Mouse (Mus musculus): ENCODE measurements around the gene Ccer2.

Ccer2 gene

DNA sequence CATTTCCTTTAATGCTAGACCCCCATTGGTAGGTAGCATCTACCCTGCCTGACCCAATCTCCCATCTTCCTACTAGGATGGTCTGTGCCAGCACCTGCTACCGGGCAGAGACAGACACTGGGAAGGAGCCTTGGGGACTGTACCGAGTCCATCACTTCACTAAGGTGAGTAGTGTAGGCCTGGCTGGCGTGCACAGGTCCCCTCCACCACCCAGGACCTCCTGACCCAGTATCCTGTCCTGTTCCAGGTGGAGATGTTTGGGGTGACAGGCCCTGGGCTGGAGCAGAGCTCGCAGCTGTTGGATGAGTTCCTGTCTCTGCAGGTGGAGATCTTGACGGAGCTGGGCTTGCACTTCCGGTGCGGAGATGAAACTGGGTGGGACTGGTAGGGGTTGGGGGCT, 6.0 kb upstream of the Ccer2 start:
- DNase-seq (ENCODE audit: low read depth, low spot score), result no peak

DNA sequence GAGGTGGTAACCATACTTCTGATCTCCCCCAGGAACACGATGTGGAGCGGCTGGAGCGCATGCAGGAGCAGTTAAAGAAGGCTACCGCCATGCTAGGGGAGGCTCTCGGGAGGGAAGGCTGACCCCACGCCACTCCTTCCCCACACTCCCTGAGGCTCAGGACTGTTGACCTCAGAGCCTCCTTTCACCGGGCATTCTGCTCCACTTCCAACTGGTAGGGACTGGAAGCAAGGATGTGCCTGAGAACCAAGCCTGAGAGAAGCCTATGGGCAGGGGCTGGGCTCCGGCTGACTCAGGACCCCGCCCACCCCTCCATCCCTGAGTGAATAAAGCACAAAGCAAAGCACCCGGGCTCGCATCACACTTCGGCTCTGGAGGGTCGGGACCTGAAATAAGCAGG, 2.6 kb downstream of the Ccer2 start:
- no peak for DNase-seq (ENCODE audit: low read depth, low spot score)

DNA sequence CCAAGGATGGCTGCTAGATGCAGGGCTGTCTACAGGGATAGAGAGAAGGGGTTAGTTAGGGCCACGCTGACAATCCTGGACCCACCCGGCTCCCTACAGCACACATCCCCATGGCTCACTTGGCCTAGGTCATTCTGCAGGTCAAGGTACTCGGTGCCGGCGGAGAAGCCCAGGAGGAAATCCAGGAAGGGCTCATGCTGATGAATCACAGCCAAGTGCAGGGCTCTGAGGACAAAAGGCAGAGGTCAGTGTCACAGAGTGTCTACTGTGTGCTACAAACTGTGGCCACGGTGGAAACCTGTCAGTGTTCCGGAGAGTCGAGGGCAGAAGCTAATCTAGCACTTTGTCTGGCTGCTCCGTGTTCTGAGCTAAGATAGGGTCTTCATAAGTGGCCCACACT, 5.9 kb downstream of the Ccer2 start:
- DNase-seq (ENCODE audit: low read depth, low spot score), result no peak

DNA sequence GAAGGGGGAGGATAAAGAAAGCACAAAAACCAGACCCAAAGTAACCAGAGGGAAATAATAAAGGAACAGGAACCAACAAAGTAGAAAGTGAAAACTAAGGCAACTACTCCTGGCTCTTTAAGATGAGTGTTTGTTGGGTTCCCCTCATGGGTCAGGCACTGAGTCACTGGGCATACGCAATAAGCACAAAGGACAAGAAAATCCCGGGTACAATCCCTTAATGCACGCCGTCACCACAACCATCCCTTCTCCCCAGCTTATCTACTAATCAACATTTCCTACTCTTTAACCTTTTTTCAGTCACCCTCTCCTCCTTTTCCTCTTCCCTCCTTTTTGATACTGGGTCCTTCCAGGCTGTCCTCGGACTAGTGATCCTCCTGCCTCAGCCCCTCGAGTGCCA, 9.2 kb downstream of the Ccer2 start:
- DNase-seq (ENCODE audit: low read depth, low spot score), result peak; percentile 27

DNA sequence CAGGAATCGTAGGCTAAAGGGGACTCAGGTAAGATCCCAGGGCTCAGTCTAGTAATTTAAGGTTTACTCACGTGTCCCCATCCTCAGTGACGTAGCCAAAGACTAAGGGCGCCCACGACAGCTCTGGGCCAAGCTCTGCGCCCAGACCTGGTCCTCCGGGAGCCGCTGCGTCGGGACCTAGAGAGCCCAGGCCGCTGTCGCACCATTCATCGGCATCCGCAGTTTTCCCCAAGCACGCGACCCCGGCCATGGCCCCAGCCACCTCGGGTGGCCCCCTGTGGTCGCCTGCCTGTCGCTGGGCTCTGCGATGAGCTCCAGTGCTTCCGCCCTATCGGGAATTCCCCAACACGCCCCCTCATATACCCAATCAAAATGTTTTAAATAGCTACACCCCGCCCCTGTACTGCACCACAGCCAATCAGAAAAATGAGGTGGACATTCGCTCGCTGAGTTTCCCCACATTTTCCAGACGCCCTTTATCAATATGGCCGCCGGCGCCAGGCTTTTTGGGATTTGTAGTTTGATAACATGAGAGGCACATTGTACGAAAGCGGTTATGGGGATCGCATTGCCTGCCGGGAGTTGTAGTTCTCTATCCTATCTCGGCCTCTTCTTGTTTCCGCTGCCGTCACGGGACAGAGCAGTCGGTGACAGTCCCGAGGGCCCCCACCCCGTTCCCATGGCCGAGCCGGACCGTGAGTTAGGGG, 10.4 kb downstream of the Ccer2 start, which contains the start of gene Sirt2:
Gene Sirt2 (plus strand): TSS at position 563 of the 707 bp plus-strand sequence.
- peak; percentile 99 for DNase-seq (ENCODE audit: low read depth, low spot score)

DNA sequence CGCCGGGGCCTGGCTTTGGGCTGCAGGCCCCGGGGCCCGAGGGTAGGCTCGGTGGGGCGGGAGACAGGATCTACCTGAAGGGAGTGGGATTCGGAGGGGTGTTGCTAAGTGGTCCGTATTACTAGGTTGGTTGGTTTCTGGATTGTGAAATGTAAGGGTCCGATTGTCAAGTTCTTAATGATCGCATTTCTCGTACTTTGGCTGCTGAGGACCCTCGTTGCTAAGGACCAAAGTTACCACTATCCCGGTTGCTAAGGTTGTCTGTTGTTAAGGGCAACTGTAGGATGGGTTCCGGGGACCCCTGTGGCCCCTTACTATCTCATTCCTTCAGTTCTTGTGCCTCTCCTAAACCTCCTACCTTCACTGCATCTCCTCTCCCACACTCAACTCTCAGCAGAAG, 10.9 kb downstream of the Ccer2 start:
- peak; percentile 15 for DNase-seq (ENCODE audit: low read depth, low spot score)

DNA sequence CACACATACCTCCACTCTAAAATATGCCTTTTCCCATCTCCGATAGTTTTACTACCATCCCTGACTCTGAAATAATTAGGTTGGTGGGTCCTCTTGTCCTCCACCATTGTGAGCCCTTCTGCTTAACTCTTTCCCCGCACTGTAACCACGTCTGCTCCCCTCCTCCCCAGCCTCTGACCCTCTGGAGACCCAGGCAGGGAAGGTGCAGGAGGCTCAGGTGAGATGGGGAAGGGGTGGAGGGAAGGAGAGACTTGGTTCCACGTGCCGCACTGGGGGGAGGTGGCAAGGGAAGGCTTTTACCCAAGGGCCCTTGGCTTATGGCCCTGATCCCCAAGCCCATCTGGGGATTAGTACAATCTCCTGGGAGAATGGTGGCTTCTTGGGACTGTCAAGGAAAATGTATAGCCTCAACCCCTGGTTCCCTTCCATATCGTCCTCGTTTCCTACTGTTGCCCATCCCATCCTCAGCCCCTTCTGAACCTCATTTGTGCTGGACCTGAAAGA, 11.5 kb downstream of the Ccer2 start, which contains the start of gene Nfkbib:
Gene Nfkbib (minus strand): TSS at position 51 of the 504 bp plus-strand sequence.
- no peak for DNase-seq (ENCODE audit: low read depth, low spot score)

DNA sequence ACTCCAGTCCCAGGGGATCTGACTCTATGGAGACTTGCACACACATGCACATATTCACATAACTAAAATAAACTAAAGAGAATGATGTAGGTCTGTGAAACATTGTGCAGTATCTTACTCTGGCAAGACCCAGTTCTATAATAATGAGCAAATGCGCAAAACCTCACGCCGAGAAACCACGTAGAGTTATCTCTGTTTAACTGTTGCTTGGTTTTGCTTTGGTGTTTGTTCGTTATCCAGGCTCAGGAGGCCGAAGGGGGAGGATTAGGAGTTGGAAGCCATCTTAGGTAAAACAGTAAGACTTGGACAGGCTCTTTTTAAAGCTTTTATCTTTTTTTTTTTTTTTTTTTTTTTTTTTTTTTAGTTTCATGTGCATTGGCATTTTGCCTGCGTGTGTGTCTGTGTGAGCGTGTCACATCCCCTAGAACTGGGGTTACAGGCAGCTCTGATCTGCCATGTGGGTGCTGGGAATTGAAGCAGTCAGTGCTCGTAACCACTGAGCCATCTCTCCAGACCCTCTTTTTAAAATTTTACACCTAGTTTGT, 13.5 kb downstream of the Ccer2 start:
- DNase-seq (ENCODE audit: low read depth, low spot score), result no peak

DNA sequence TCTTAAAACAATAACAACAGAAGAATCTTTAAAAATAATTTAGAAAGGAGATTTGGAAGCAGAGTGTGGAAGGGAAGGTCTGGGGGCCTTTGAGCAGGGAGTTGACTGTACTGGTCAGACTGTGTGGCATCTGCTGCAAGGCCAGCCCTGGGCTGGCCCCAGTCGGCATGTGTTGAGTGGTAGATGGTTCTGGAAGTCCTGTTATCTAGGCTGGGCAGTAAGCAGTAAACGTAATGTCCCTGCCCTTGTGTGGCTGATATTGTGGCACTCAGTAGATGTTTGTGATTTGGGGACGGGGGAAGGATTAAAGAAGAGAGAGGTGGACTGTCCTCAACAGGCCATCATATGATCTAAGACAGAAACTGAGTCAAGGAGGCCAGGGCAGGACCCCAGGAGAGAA, 14.3 kb downstream of the Ccer2 start:
- no peak for DNase-seq (ENCODE audit: low read depth, low spot score)

DNA sequence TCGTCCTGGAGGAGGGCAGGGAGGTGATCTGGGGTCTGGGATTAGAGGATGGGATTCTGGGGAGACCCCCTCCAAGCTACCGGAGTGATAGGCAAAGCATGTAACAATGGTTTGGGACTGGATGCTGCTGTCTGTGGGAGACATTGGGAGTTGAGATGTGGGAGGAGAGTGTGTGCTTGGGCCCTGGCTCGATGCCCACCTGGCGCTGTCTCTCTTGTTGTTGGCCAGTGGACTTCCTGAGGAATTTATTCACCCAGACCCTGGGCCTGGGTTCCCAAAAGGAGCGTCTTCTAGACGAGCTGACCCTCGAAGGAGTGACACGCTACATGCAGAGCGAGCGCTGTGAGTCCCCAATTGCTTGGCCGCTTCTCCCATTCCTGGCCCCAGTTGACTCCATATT, 15.9 kb downstream of the Ccer2 start:
- no peak for DNase-seq (ENCODE audit: low read depth, low spot score)

DNA sequence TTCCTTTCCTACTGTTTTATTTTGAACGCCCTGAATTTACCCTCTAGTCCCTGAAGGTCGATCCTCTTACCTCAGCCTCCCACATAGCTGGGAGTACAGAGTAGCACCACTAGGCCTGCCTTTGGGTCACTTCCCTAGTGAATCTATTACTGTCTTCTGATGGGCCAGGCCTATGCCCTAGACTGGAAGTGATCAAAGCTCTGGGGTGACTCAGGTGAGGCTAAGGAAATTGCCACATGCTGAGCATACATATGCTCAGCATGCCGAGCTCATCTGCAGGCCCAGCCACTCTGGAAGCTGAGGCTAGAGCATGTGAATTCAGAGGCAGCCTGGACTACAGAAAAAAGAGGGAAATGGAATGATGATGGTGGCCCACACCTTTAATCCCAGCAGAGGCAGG, 17.2 kb downstream of the Ccer2 start:
- no peak for DNase-seq (ENCODE audit: low read depth, low spot score)

DNA sequence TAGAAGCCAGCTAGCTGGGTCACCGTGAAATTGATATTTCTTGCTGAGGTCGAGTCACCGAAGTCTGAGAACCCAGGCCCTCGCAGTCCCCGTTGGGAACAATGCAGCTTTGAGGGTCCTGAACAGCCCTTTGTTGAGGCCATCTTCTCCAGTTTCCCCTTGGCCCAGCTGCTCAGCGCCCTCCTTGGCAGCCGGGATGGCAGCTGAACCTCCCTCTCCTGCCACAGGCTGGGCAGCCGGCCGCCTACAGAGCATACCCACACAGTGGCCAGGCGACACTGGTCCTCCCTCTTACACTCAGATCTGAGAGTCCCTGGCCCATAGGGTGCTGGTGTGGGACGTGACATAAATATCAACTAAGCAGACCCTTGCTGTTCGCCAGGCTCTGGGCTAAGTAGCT, 18.2 kb downstream of the Ccer2 start:
- no peak for DNase-seq (ENCODE audit: low read depth, low spot score)

DNA sequence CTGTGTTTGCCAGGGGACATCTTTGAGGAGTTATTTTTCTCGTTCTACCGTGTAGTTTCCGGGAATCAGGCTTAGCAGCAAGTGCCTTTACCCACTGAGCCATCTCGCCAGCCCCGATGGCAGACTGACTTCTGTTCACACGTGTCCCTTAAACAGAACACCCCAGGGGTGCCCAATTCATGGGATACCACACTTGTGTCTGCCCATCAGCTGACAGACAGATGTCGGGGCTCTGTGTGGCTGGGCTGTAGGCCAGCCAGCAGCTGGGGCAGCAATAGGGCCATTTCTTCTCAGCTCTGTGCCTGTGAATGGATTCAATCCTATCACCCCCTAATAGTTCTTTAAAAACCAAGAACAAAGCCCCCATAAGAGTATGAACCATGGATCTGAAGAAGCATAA, 19.2 kb downstream of the Ccer2 start:
- no peak for DNase-seq (ENCODE audit: low read depth, low spot score)

DNA sequence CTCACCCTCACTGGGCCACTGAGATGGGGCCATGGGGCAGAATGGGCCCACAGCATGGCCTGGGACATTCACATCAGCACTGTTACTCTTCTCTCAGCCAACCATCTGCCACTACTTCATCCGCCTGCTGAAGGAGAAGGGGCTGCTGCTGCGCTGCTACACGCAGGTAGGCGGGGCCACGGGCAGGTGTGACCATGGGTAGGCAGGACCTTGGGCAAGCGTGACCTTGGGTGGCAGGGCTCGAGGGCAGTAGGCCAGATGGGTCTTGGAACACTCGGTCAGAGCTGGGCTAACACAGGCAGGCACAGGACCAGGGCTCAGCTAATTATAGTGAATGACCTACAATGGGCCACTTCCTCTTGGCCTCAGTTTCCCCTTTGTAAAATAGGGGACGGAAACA, 22.9 kb downstream of the Ccer2 start:
- no peak for DNase-seq (ENCODE audit: low read depth, low spot score)

DNA sequence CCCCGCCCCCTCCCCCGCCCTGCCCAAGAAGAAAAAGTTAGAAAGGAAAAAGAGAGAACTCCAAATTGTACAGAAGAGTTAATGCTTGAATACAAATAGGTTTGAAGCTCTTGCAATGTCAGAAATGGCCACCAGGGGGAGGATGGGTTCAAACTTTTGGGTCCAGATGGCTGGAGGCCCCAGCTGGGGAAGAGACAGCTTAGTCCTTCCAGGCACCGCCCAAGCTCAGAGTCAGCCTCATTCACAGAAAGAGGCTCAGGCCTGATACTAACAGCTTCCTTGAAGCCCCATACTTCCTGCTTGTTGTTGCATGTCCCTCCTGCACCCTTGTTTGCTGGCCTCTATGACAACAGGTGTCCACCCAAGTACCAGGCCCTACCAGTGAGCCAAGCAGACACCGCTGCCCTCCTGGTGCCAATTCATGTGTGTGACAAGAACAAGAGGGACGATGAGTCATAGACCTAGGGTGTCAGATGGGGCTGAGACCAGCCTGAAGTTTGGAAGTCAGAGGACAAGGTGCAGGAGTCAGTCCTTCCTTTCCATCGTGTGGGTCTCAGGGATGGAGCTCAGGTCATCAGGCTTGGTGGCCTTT, 24.2 kb downstream of the Ccer2 start:
- peak; percentile 93 for DNase-seq (ENCODE audit: low read depth, low spot score)

DNA sequence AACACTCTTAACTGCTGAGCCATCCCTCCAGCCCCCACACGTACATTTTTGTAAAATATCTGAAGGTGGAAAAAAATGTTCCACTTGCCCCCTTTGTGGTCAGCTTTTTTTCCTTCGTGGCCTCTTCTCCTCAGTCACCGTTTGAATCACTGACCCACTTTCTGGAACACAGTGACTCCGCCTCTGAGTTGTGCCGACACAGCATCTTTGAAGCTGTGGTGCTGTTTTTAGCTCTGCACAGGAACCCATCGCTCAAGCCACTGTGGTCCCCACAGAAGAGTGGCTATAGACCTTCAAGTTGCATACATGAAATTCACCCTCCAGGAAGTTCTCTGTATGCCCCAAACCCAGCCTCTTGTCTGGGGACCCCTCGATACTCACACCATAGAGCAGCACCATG, 24.9 kb downstream of the Ccer2 start:
- no peak for DNase-seq (ENCODE audit: low read depth, low spot score)

DNA sequence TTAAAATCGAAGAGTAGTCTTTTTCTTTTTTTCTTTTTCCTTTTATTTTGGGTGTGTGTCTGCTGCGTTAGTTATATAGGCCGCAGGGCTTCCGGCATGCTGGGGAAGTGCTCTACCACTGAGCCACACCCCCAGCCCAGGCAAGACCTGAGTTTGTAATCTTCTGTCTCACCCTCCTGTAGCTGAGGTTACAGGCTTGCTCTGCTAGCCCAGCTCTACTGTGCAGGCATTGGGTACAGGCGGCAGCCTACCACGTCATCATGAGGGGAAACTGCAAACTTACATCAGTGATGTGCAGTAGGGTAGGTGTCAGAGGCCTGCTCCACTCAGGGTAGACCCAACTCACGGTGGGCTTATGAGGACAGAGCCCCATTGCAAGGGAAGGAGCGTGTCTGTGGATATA, 25.3 kb downstream of the Ccer2 start:
- no peak for DNase-seq (ENCODE audit: low read depth, low spot score)

DNA sequence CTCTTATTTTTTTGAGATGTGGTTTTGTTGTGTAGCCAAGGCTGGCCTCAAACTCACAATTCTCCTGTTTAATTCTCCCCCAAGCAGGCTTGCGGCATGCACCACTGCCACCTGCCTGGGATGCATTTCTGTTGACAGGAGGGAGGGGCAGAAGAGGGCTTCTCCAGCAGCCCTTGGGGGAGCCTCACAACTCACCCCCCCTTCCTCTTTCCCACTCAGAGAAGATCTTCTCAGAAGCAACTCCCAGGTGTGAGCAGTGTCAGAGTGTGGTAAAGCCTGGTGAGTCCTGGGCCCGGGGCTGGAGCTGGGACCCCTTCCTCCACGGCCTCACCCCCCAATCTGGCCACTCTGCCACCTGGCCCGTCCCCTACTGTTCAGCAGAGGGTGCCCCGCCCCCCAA, 29.2 kb downstream of the Ccer2 start:
- DNase-seq (ENCODE audit: low read depth, low spot score), result no peak

DNA sequence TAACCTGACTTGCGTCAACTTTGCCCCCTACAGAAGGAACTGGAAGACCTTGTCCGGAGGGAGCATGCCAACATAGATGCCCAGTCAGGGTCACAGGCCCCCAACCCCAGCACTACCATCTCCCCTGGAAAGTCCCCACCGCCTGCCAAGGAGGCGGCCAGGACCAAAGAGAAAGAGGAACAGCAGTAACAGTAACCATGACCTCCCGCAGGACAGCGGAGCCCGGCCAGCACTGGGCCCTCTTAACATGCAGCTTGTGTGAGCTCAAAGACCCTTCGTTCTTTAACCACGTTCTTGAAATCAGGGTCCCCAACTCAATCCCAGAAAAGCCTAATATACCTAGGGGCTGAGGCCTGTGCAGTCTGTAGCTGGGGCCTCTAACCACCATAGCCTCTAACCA, 31.9 kb downstream of the Ccer2 start:
- DNase-seq (ENCODE audit: low read depth, low spot score), result no peak

DNA sequence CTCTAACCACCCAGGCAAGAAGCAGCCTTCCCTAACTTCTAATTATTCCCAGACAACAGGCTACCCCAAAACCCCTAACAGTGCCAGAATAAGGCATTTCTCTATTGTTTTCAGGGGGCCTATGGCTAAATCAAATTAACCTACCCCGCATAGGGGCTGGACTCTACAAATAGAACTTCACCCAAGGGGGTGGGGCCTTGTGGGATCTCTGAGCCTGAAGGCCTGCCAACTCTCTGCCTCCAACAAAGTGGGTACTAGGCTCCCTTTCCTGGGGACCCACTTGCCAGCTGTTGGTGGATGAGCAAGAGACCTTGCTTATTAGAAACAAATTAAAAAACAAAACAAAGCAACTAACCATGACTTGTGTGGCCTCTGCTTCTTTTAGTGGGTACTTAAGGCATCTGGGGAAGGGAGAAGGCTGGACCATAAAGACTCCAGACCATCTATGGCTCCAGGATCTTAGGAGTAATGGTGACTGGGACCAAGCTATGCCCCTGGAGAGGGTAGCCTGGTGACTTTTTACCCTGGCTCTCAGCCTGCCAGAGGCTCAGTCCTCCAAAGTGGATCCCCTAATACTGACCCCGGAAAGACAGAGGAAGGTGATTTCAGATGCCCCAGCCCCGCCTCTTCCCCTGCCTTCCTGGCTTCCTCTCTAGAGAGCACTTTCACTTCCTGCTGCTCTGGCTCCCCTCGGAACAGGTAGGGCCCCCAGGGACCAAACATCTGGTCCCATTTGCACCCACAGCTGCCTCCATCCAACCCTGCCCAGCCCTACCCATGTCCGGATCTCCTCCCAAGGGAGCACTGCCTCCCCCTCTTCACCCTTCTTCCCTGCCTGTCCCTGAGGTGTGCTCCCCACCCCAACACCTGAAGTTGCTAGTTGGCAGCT, 32.6 kb downstream of the Ccer2 start, which contains the start of gene Rinl:
Gene Rinl (plus strand): TSS at position 663 of the 889 bp plus-strand sequence.
- no peak for DNase-seq (ENCODE audit: low read depth, low spot score)

DNA sequence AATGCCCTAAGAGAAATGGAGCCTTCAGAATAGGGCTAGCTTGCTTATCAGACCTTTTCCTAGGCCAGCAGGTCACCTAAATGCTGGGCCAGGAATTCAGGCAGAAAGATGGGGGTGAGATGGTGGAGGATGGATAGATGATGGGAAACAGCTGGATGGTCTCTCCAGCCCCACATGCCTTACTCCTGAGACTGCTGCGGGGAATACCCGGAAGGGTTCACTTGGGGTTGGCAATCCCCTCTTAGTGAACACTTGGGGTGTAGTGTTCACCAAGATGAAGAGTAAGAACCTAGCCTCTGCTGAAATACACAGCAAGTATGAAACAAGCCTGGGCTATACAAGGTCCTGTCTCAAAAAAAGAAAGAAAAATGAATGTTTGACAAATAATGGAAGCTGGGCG, 33.3 kb downstream of the Ccer2 start:
- DNase-seq (ENCODE audit: low read depth, low spot score), result no peak

Measured in 3T3-L1 (cell line).